Mouse (Mus musculus) kidney, postnatal 14 days (tissue): ENCODE measurements around the gene Hnrnpab.

Experiments used
- DNase-seq: peaks from one replicate; pipeline ENCODE4 v3.0.0; 2022; ENCODE audit warnings: mixed read lengths

Hnrnpab gene

DNA sequence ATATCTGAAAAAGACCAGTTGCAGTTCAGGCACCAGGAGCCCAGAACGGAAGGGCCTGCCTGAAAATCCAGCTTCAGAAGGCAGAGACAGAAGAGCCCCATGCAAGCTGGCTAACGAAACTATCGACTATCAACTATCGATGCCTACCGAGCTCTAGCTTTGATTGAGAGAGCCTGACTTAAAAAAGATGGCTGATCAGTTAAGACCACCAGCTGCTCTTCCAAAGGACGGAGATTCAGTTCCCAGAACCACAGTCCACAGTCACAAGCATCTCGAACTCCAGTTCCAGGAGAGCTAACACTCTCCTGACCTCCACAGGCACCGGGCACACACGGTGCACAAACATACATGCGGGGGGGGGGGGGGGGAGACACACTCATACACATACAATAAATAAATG, 52.1 kb downstream of the Hnrnpab start:
- DNase-seq, result no peak

DNA sequence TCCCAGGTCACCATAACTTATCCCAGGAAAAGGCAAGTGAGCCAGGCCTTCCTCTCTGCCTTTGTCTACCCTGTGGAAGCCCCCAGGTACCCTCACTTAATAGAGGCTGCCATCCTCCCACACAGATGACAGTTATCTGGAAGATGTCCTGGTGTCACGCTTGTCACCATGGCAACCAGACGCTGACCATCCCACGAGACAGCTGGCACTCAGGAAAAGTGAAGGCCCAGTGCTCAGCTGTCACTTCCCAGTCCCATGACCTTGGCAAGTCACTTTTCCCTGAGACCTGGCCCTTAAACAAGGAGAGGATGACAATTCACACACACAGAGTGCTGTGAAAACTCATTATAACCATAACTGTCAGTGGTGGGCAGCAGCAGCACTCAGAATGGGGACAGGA, 54.6 kb downstream of the Hnrnpab start:
- no peak for DNase-seq

DNA sequence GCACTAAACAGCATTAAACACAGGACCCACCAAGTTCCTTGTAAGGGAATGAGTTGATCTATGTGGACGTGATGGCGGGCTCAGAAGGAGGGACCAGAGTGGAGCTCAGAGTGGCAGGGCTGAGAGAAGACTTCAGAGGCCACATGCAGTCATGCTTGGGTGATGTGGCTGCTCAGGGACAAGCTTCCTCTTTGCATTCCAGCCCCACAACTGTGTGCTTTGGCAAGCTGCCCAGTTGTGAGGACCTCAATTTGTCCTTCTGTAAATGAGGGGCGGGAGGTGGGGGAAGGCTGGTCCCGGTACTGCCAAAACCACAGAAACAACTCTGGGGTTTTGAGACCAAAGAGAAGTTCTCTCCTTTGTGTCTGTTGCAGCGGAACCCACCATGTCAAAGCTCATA, 55.4 kb downstream of the Hnrnpab start:
- DNase-seq, result peak; percentile 54
